Mouse (Mus musculus) hindbrain, postnatal 0 days (tissue): Measurements from ENCODE around the gene Col17a1. TPM values are rescaled to one million over a fixed set of nuclear protein-coding genes. Genes with fewer than 3 reads are reported as not detected.

Source experiments
- ATAC-seq: fragments of 200-750 bp; cut with Nextera tagmentation; 2 replicates; pipeline ENCODE4 v1.8.0; 2017; ENCODE audit warnings: mild to moderate bottlenecking, moderate TSS enrichment, moderate library complexity
- DNase-seq: peaks from one replicate; pipeline ENCODE4 v3.0.0-alpha.2; 2015; ENCODE audit warnings: low spot score
- H3K27ac ChIP-seq: fragments of 300-500 bp; sonication (generic); 2 replicates; pipeline ENCODE4 v1.5.1; 2014; ENCODE audit warnings: mild to moderate bottlenecking
- H3K27me3 ChIP-seq: fragments of 300-500 bp; sonication (generic); 2 replicates; pipeline ENCODE4 v1.6.1; 2014; ENCODE audit warnings: low read length, mixed read lengths; ENCODE audit not compliant: insufficient read depth
- H3K36me3 ChIP-seq: fragments of 300-500 bp; sonication (generic); 2 replicates; pipeline ENCODE4 v1.6.1; 2014; ENCODE audit warnings: low read length, mixed read lengths; ENCODE audit not compliant: insufficient read depth
- H3K4me1 ChIP-seq: fragments of 300-500 bp; sonication (generic); 2 replicates; pipeline ENCODE4 v1.6.1; 2014; ENCODE audit warnings: antibody characterized with exemption, low read length, mixed read lengths; ENCODE audit not compliant: insufficient read depth
- H3K4me2 ChIP-seq: fragments of 300-500 bp; sonication (generic); 2 replicates; pipeline ENCODE4 v1.6.1; 2014; ENCODE audit warnings: low read depth, mild to moderate bottlenecking, low read length, moderate library complexity, mixed read lengths
- H3K4me3 ChIP-seq: fragments of 300-500 bp; sonication (generic); 2 replicates; pipeline ENCODE4 v1.5.1; 2014; ENCODE audit warnings: low read length
- H3K9ac ChIP-seq: fragments of 300-500 bp; sonication (generic); replicated peaks from 2 replicates; pipeline ENCODE4 v1.6.1; 2014; ENCODE audit warnings: mild to moderate bottlenecking, low read length, moderate library complexity, mixed read lengths
- H3K9me3 ChIP-seq: fragments of 300-500 bp; sonication (generic); 2 replicates; pipeline ENCODE4 v1.6.1; 2016; ENCODE audit warnings: low read length, mixed read lengths
- CTCF ChIP-seq: IDR thresholded peaks from 2 replicates; pipeline ENCODE4 v1.5.1; 2016; ENCODE audit warnings: antibody characterized with exemption, control low read depth, low read depth
- WGBS: fragments of 180-500 bp; shearing (Covaris S2); extraction: QIAGEN DNeasy Blood & Tissue Kit; methylation state at CpG from one replicate; pipeline ENCODE4 v1.1.7; 2014; 5-methylcytosine and 5-hydroxymethylcytosine counted together
- polyA plus RNA-seq: library from polyadenylated mRNA; unstranded; fragments of >200 nt; fragmentation: Nextera tagmentation; extraction: Ambion mirVana; gene quantifications from 2 replicates; pipeline ENCODE4 v1.2.1, GENCODE M21; 2015
- total RNA-seq: library from RNA; depleted of rRNA; stranded (reverse); fragments of >200 nt; gene quantifications from 2 replicates; pipeline ENCODE4 v1.2.3, GENCODE M21; 2014; rRNA removed

The Col17a1 gene
- total and polyA plus RNA-seq, 2 experiments from 2014 or later, result 0.47 to 0.61 TPM

GRCm38 (mm10) chr19:47613442-47613841 is 78.5 kb downstream of the Col17a1 start:
- TF ChIP-seq CTCF, result peak; percentile 27; the same call in 1 of the 2 replicates
- Histone ChIP-seq H3K4me2 (no peak overlapping the region), H3K4me3 (no peak overlapping the region), H3K27me3 (no peaks in the 10 kb centered on the region), H3K9ac (no peak overlapping the region), H3K36me3 (peaks cover 10% of the 10 kb centered on the region; the same call in 1 of the 2 replicates), H3K9me3 (no peaks in the 10 kb centered on the region), H3K27ac (no peak overlapping the region), H3K4me1 (no peaks in the 10 kb centered on the region)
- WGBS, result 62% methylated on average over 7 of the region's 7 CpGs
- no peak for DNase-seq
- no peak for ATAC-seq

GRCm38 (mm10) chr19:47608513-47608912 is 83.4 kb downstream of the Col17a1 start:
- Histone ChIP-seq H3K9me3 (no peaks in the 10 kb centered on the region), H3K4me3 (no peak overlapping the region), H3K4me1 (no peaks in the 10 kb centered on the region), H3K9ac (no peak overlapping the region), H3K27ac (no peak overlapping the region), H3K4me2 (no peak overlapping the region), H3K27me3 (no peaks in the 10 kb centered on the region), H3K36me3 (no peaks in the 10 kb centered on the region)
- ATAC-seq (no peak), DNase-seq (no peak)
- TF ChIP-seq CTCF, result no peak
- 50% methylated on average over 3 of the region's 3 CpGs for WGBS

Other genes starting within 250 kb of the Col17a1 start
- gene Sh3pxd2a, start 227.7 kb downstream of the Col17a1 start, total RNA-seq, result 21.9 and 25.5 TPM in 2 replicates
- gene Sh3pxd2a, start 227.7 kb downstream of the Col17a1 start, polyA plus RNA-seq, result 1.4 and 1.8 TPM in 2 replicates
- 19.1 and 44.5 TPM in 2 replicates for gene Stn1, start 154.6 kb downstream of the Col17a1 start, total RNA-seq
- gene Stn1, start 154.6 kb downstream of the Col17a1 start, polyA plus RNA-seq, result 20.9 and 22.7 TPM in 2 replicates
- 13.9 and 18.3 TPM in 2 replicates for gene Slk, start 112.4 kb downstream of the Col17a1 start, total RNA-seq
- gene Slk, start 112.4 kb downstream of the Col17a1 start, polyA plus RNA-seq, result 4.3 and 5.7 TPM in 2 replicates
- 38.9 and 43.2 TPM in 2 replicates for gene Sfr1, start 39.6 kb upstream of the Col17a1 start, total RNA-seq
- 188 and 200 TPM in 2 replicates for gene Sfr1, start 39.6 kb upstream of the Col17a1 start, polyA plus RNA-seq
- 86.9 and 102 TPM in 2 replicates for gene Gsto1, start 162.9 kb upstream of the Col17a1 start, total RNA-seq
- gene Gsto1, start 162.9 kb upstream of the Col17a1 start, polyA plus RNA-seq, result 136 TPM in 2 replicates
- gene Gsto2, start 173.4 kb upstream of the Col17a1 start, total RNA-seq, result 0.26 and 0.29 TPM in 2 replicates
- gene Gsto2, start 173.4 kb upstream of the Col17a1 start, polyA plus RNA-seq, result 0.89 and 1.6 TPM in 2 replicates
- gene Cfap43, start 227.2 kb upstream of the Col17a1 start, total RNA-seq, result 1.8 and 2.8 TPM in 2 replicates
- 2.8 and 4.7 TPM in 2 replicates for gene Cfap43, start 227.2 kb upstream of the Col17a1 start, polyA plus RNA-seq
- 6.6 and 7.2 TPM in 2 replicates for gene Itprip, start 227.2 kb upstream of the Col17a1 start, total RNA-seq
- 2.7 and 3.1 TPM in 2 replicates for gene Itprip, start 227.2 kb upstream of the Col17a1 start, polyA plus RNA-seq
- 0.26 TPM in 1 of 2 replicates, not detected in the other for gene Cfap58, start 245.6 kb upstream of the Col17a1 start, total RNA-seq
- gene Cfap58, start 245.6 kb upstream of the Col17a1 start, polyA plus RNA-seq, result 0.68 TPM in 2 replicates